Mouse (Mus musculus) testis, adult 2 months (tissue): Measurements from ENCODE around the gene Xpc.

ENCODE experiments used
- CTCF ChIP-seq: fragments of 200-500 bp; IDR thresholded peaks from 2 replicates; pipeline ENCODE4 v1.5.1; 2012; ENCODE audit warnings: low read depth, mild to moderate bottlenecking, inconsistent platforms, low read length, moderate library complexity; ENCODE audit not compliant: control insufficient read depth, insufficient read depth, insufficient replicate concordance
- POLR2A ChIP-seq: fragments of 200-500 bp; IDR thresholded peaks from 2 replicates; pipeline ENCODE4 v1.6.1; 2012; ENCODE audit warnings: low read depth, mild to moderate bottlenecking, inconsistent platforms, low read length, moderate library complexity; ENCODE audit not compliant: control insufficient read depth

DNA sequence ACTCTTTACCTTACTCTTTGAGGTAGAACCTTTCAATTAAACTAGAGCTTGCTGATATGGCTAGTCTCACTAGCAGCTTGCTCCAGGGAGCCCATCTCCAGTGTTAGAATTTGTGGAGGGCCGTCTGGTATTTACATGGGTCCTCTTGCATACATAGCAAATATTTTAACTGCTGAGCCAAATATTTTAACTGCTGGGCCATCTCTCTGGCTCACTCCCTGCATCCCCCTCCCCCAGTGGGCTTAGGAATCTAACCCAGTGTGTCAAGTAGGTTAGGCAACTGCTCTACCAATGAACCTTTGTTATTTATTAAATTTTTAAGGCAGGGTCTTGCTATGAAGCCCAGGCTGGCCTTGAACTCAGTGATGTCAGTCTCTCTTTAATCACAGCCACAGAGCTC is 42.9 kb upstream of the Xpc start:
- no peak for TF ChIP-seq CTCF
- TF ChIP-seq POLR2A, result no peak
